Mouse (Mus musculus) T-cell, adult 66 days (primary cell): Measurements from ENCODE around the gene Pdzd7. TPM values are rescaled to one million over a fixed set of nuclear protein-coding genes. Genes with fewer than 3 reads are reported as not detected.

ENCODE experiments used
- total RNA-seq, 2 experiments: library from RNA; stranded (reverse); gene quantifications; 3 replicates in 1 of 2; 4 replicates in 1 of 2; pipeline ENCODE4 v1.2.4; 2023

Gene Pdzd7
- not detected for total RNA-seq

GRCm38 (mm10) chr19:45045651-45046050 lies at the start of gene Pdzd7:
Gene Pdzd7, minus strand, starts transcription at chr19:45045717.

DNA sequence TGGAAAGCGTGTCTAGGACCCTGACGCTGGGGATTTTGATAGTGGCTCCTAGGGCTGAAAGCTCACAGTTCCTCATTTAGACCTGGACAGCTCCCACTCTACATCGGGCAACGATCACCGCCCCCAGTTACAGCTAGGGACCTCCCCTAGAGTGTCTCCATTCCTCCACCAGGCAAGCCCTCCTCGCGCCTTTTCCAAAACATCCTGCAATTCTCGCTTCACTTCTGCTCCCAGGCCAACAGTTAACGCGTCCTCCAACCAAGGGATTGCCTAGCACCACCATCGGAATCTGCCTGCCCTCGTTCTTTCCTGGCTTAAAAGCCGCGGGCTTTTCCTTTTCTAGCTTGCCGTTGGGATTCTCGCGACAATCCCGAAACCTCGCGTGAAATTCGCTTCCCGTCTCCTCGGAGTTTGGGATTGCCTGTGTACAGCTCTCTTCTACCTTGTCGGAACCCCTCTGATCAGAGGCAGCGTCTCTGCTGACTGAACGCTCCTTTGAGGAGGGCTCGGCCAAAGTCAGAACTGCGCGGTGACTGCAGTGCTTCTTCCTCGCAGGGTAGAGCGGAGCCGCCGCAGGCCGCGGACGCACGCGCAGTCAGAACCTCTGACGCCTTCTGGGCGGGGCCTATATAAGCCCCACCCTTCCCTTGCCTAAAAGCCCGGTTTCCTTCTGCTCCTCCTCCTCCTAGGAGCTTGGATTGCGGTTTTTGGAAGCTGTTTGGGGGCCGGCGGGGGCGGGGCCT lies 29.2 kb upstream of the Pdzd7 start, which contains the start of gene Kazald1:
Gene Kazald1, plus strand, starts transcription at position 662 of the 743 bp plus-strand sequence.

DNA sequence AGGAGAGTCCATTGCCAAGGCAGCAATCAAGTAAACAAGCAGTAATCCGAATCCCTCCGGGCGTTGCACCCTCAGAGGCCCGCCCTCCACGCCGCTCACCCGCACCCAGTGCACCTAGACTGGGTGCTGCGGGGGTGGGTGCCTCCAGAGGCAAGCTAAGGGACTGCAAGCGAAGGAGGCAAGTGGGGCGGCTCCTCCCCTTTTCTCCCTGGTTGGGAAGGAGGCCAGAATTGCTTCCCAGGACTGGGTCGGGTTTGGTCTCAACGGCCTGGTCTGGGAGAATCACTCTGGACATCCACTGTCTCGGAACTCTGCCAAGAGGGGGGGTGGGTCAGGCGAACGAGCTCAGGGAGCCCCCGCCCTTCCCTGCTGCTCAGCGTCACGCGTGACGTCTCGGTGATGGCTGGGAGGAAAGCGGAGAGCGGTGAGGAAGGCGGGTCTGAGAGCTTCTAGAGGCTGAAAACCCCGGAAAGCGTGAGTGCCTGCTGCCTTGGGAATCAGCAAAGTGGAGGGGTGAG lies 2.0 kb upstream of the Pdzd7 start, which contains the start of gene Sfxn3:
Gene Sfxn3, plus strand, starts transcription at position 87 of the 518 bp plus-strand sequence.

GRCm38 (mm10) chr19:45014335-45014971 lies 31.1 kb downstream of the Pdzd7 start, which contains the start of gene Lzts2:
Gene Lzts2, plus strand, starts transcription at chr19:45014414.

GRCm38 (mm10) chr19:45005957-45006712 lies 39.4 kb downstream of the Pdzd7 start, which contains the start of gene Mrpl43:
Gene Mrpl43, minus strand, starts transcription at chr19:45006442.

GRCm38 (mm10) chr19:45005444-45005843 lies 40.1 kb downstream of the Pdzd7 start, which contains the start of gene Twnk:
Gene Twnk, plus strand, starts transcription at chr19:45005663.

DNA sequence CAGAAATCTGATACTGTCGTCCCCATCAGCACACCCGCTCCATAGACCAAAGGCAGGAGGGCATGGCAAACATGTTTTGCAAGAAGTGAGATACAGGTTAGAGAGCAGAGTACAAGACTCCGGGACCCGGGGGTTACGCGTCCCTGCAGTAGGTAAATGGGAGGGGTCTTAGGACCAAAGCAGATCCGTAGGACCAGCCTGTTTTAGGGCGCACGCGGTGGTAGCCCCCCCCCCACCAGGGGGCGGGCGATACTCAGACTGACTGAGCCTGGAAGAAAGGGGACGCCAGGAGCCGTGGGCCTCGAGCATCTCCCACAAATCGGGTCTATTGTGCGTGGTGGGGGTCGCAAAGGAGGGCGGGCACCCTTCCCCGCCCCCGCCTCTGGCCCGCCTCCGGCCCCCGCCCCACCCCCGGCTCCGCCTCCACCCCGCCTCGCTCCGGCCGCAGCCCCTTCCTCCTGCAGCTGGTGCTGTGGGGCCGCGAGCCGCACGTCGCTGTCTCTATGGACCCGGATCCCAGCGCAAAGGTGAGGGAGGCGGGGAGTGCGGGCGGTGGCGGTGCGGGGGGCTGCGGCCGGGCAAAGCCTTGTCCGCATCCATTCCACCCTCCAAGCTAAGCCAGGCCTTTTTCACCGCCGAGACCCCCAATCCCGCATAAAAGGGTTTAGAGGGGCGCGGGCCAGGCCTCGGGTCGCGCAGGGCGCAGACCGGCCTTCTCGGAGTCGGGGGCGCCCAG lies 56.5 kb downstream of the Pdzd7 start, which contains the start of gene Sema4g:
Gene Sema4g, plus strand, starts transcription at position 271 of the 736 bp plus-strand sequence.

Other genes with a start within 250 kb of the Pdzd7 start
- 10 to 100 TPM; 42.1 to 44.5 TPM for gene Slf2, start 114.6 kb downstream of the Pdzd7 start, total RNA-seq
- 1 to 10 TPM; 1.5 to 1.8 TPM for gene Sema4g, start 56.6 kb downstream of the Pdzd7 start, total RNA-seq
- gene Twnk, start 40.1 kb downstream of the Pdzd7 start, total RNA-seq: 10 to 100 TPM; 12.0 to 16.5 TPM
- 10 to 100 TPM; 24.8 to 29.6 TPM for gene Mrpl43, start 39.3 kb downstream of the Pdzd7 start, total RNA-seq
- gene Lzts2, start 31.3 kb downstream of the Pdzd7 start, total RNA-seq: 1 to 10 TPM; 2.1 to 2.8 TPM
- 10 to 100 TPM; 57.0 to 61.1 TPM for gene Sfxn3, start 1.8 kb upstream of the Pdzd7 start, total RNA-seq
- under 1 TPM in 1 of 2 experiments, not detected in 1; 0.35 TPM for gene Kazald1, start 29.5 kb upstream of the Pdzd7 start, total RNA-seq
- gene Tlx1, start 105.0 kb upstream of the Pdzd7 start, total RNA-seq: not detected
- gene Lbx1, start 190.1 kb upstream of the Pdzd7 start, total RNA-seq: not detected